Mouse (Mus musculus): ENCODE measurements at regions not wholly inside any gene's neighbourhood (a gene's known extent, or its start where the extent isn't known, plus 50 kb on each side); places are given as distances from the start of the nearest gene placed in this dataset.

- 76% methylated on average over 6 of the region's 6 CpGs for WGBS
- DNase-seq = no peak
- no peak for ATAC-seq
- H3K4me1 ChIP-seq (ENCODE audit: insufficient read depth) = no peaks in the 10 kb centered on the region
- H3K27ac ChIP-seq (ENCODE audit: low read depth, low read length) = no peak overlapping the region
- no peak overlapping the region for H3K4me2 ChIP-seq (ENCODE audit: low read depth)
- peaks cover 9% of the 10 kb centered on the region; the same call in 1 of the 2 replicates for H3K9me3 ChIP-seq (ENCODE audit: low read length)
- H3K27me3 ChIP-seq (ENCODE audit: insufficient read depth, low read length) = no peaks in the 10 kb centered on the region; the same call in 1 of the 2 replicates
- no peak overlapping the region for H3K4me3 ChIP-seq (ENCODE audit: low read depth, low read length)
- no peak overlapping the region for H3K9ac ChIP-seq
- no peaks in the 10 kb centered on the region for H3K36me3 ChIP-seq (ENCODE audit: insufficient read depth)
- no peak for TF ChIP-seq CTCF (IDR thresholded peaks at IDR 0.05; ENCODE audit: low read depth)
Measured at GRCm38 (mm10) chr1:190047201-190047600, 123.3 kb downstream of the Prox1 start.

DNA sequence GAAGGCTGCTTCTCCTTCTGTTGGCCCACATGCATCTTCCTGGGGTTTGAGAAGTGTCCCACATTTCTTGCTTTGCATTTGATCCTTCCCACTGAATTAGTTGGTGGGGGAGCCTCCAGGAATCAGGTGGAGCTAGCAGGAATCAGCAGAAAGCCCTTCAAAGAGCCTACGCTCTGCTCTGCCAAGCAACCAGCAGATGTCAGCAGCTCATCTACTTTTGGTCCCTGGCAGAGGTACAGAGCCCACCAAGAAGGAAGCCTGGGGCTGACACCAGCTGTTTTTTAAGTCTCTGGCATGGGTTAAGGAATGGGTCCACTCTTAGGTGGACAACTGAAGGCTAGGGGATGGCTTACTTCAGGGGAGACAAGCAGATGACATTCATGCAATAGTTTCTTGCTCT lies 123.6 kb upstream of the Smyd2 start:
- peak; percentile 69 for ATAC-seq

GRCm38 (mm10) chr1:190044036-190044435 lies 121.9 kb upstream of the Smyd2 start:
- Histone ChIP-seq H3K9ac (no peak overlapping the region), H3K9me3 (ENCODE audit: low read length) (no peaks in the 10 kb centered on the region), H3K4me2 (ENCODE audit: low read depth) (no peak overlapping the region), H3K4me3 (ENCODE audit: low read depth, low read length) (no peak overlapping the region), H3K4me1 (ENCODE audit: insufficient read depth) (no peaks in the 10 kb centered on the region), H3K36me3 (ENCODE audit: insufficient read depth) (no peaks in the 10 kb centered on the region), H3K27me3 (ENCODE audit: insufficient read depth, low read length) (no peaks in the 10 kb centered on the region), H3K27ac (ENCODE audit: low read depth, low read length) (no peak overlapping the region)
- no peak for TF ChIP-seq CTCF (IDR thresholded peaks at IDR 0.05; ENCODE audit: low read depth)
- ATAC-seq (no peak), DNase-seq (no peak)
- 60% methylated on average over 3 of the region's 3 CpGs for WGBS

More for the DNA sequence above, 123.6 kb upstream of the Smyd2 start:
- Histone ChIP-seq H3K27me3 (ENCODE audit: insufficient read depth, low read length) (no peaks in the 10 kb centered on the region; the same call in 1 of the 2 replicates), H3K9ac (no peak overlapping the region), H3K4me3 (ENCODE audit: low read depth, low read length) (no peak overlapping the region), H3K9me3 (ENCODE audit: low read length) (peaks cover 9% of the 10 kb centered on the region; the same call in 1 of the 2 replicates), H3K4me2 (ENCODE audit: low read depth) (no peak overlapping the region), H3K4me1 (ENCODE audit: insufficient read depth) (no peaks in the 10 kb centered on the region), H3K27ac (ENCODE audit: low read depth, low read length) (no peak overlapping the region), H3K36me3 (ENCODE audit: insufficient read depth) (no peaks in the 10 kb centered on the region)
- DNase-seq = peak; percentile 82
- WGBS = 29% methylated on average over 1 of the region's 1 CpGs
- TF ChIP-seq CTCF (IDR thresholded peaks at IDR 0.05; ENCODE audit: low read depth) = peak; percentile 85

DNA sequence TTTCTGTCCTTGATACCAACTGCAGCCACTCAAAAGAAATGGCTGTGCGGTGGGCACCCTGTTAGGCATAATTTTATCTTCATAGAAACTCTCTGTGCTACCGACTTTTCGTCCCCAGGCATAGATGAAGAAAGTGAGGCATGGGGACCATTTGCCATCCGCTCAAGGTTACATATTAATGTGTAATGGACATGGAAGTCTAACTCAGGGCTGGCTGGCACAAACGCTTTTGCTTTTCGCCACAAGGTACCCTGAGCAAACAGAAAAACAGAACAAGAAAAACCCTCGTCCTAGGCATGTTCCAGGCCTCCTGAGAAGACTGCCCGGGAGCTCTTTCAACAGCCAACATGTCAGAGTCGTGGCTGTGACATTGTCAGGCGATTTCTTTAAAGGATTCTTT lies 121.0 kb upstream of the Smyd2 start:
- TF ChIP-seq CTCF (IDR thresholded peaks at IDR 0.05; ENCODE audit: low read depth) = no peak
- H3K27ac ChIP-seq (ENCODE audit: low read depth, low read length) = no peak overlapping the region

DNA sequence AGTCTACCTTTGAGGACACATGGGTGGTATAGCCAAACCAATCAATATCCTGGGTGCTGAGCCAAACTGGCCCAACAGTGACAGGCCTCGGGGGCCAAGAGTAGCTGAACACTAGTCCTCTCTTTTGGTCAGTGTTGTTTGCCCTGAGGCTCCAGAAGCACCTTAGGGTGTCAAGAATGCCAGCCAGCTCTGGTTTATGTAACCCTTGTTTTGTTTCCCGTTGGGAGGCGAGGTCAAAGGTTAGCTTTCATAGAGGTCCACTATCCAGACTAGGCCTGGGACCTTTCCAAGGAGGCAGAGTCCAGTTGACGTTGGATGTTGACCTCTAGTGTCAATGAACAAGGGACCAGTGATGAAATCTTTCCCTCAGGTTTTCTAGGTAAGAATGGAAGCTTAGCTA lies 120.0 kb upstream of the Smyd2 start:
- Histone ChIP-seq H3K9me3 (ENCODE audit: low read length) (no peaks in the 10 kb centered on the region), H3K36me3 (ENCODE audit: insufficient read depth) (no peaks in the 10 kb centered on the region), H3K27ac (ENCODE audit: low read depth, low read length) (no peak overlapping the region), H3K4me2 (ENCODE audit: low read depth) (no peak overlapping the region), H3K4me3 (ENCODE audit: low read depth, low read length) (no peak overlapping the region), H3K27me3 (ENCODE audit: insufficient read depth, low read length) (no peaks in the 10 kb centered on the region), H3K4me1 (ENCODE audit: insufficient read depth) (no peaks in the 10 kb centered on the region), H3K9ac (no peak overlapping the region)
- 85% methylated on average over 4 of the region's 4 CpGs for WGBS
- ATAC-seq (no peak), DNase-seq (no peak)
- no peak for TF ChIP-seq CTCF (IDR thresholded peaks at IDR 0.05; ENCODE audit: low read depth)

More for the DNA sequence above, 121.0 kb upstream of the Smyd2 start:
- Histone ChIP-seq H3K27me3 (ENCODE audit: insufficient read depth, low read length) (no peaks in the 10 kb centered on the region), H3K9me3 (ENCODE audit: low read length) (no peaks in the 10 kb centered on the region), H3K4me2 (ENCODE audit: low read depth) (no peak overlapping the region), H3K9ac (no peak overlapping the region), H3K4me1 (ENCODE audit: insufficient read depth) (no peaks in the 10 kb centered on the region), H3K36me3 (ENCODE audit: insufficient read depth) (no peaks in the 10 kb centered on the region), H3K4me3 (ENCODE audit: low read depth, low read length) (no peak overlapping the region)
- whole genome bisulfite sequencing = 79% methylated on average over 10 of the region's 10 CpGs
- ATAC-seq (no peak), DNase-seq (no peak)

DNA sequence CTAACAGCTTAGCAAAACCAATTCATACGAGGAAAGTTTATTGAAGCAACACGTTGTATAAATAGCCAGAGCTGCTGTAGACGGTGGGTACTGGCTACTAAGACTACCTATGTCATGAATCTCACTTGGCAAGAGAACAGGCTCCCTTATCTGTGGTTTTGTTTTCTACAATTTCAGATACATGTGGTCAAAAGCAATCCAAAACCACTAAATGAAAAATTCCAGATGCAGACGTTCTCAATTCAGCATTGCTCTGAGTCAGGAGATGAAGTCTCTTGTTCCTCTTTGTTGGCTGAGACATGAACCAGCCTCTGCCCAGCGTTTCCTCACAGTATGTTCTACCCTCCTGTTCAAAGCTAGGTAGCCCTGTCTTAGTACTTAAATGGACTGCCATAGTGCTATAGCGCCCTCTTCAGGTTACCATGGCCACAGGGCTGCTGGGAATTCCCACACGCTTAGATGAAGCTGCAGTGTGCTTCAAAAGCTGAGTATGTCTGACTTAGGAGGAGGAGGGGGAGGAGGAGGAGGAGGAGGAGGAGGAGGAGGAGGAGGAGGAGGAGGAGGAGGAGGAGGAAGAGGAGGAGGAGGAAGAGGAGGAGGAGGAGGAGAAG lies 119.0 kb upstream of the Smyd2 start:
- Histone ChIP-seq H3K9ac (no peak overlapping the region), H3K4me1 (ENCODE audit: insufficient read depth) (no peaks in the 10 kb centered on the region), H3K27ac (ENCODE audit: low read depth, low read length) (no peak overlapping the region), H3K4me2 (ENCODE audit: low read depth) (no peak overlapping the region), H3K27me3 (ENCODE audit: insufficient read depth, low read length) (no peaks in the 10 kb centered on the region), H3K36me3 (ENCODE audit: insufficient read depth) (no peaks in the 10 kb centered on the region), H3K9me3 (ENCODE audit: low read length) (no peaks in the 10 kb centered on the region), H3K4me3 (ENCODE audit: low read depth, low read length) (no peak overlapping the region)
- 63% methylated on average over 7 of the region's 7 CpGs for WGBS
- no peak for TF ChIP-seq CTCF (IDR thresholded peaks at IDR 0.05; ENCODE audit: low read depth)
- ATAC-seq (no peak), DNase-seq (no peak)

DNA sequence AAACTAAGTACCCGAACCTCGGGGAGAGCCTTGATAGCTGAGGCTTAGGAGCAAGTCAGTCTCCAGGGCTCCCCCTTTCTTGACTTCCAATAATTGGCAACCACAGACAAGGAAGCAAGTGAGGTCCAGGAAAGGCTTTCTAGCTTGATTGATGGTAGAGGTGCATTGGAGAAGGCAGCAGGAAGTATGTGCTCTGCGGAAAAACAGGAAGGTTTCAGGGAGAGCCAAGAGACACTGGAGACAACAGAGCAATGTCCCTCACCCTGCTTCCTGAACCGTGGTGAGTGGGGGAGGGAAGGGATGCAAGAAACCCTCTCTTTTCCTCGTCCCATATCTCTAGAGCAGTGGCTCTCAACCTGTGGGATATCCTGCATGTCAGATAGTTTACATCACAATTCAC lies 115.9 kb upstream of the Smyd2 start:
- Histone ChIP-seq H3K27me3 (ENCODE audit: insufficient read depth, low read length) (no peaks in the 10 kb centered on the region), H3K4me1 (ENCODE audit: insufficient read depth) (no peaks in the 10 kb centered on the region; the same call in 1 of the 2 replicates), H3K9me3 (ENCODE audit: low read length) (no peaks in the 10 kb centered on the region), H3K4me3 (ENCODE audit: low read depth, low read length) (no peak overlapping the region), H3K4me2 (ENCODE audit: low read depth) (no peak overlapping the region), H3K27ac (ENCODE audit: low read depth, low read length) (no peak overlapping the region), H3K9ac (no peak overlapping the region), H3K36me3 (ENCODE audit: insufficient read depth) (no peaks in the 10 kb centered on the region)
- ATAC-seq (no peak), DNase-seq (no peak)
- 49% methylated on average over 5 of the region's 5 CpGs for WGBS
- TF ChIP-seq CTCF (IDR thresholded peaks at IDR 0.05; ENCODE audit: low read depth) = no peak

Data from forebrain, postnatal 0 days (tissue).